Mouse (Mus musculus): ENCODE data around the gene Slc25a27.

Slc25a27 gene

DNA sequence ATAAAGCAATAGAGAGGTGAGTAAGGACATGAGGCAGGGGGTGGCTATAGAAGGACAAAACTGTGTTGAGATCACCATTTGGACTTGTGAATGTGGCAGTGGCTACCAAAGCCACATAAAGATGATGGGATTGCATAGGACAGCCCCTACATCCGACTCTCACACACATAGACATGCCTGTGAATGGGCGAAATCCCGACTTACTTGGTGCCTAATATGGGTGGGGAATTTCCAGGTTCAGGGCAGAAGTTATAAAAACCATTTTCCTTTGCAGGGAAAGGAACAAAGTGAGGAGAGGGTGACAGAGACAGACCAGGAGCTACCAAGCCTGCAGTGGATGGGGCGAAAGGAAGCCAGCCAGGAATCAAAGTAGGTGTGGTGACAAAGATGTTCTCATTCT, 29.9 kb downstream of the Slc25a27 start:
- H3K36me3 ChIP-seq (ENCODE audit: insufficient read depth, low read length) = no peaks in the 10 kb centered on the region
- no peaks in the 10 kb centered on the region for H3K9me3 ChIP-seq (ENCODE audit: low read length)
- H3K4me1 ChIP-seq (replicated peaks; ENCODE audit: low read depth, low read length) = peaks cover 5% of the 10 kb centered on the region
- no peak for TF ChIP-seq NANOG (IDR thresholded peaks at IDR 0.05; ENCODE audit: borderline replicate concordance, low read length)
- TF ChIP-seq POU5F1 (IDR thresholded peaks at IDR 0.05; ENCODE audit: borderline replicate concordance, low read length) = no peak
- no peak for TF ChIP-seq CTCF (conservative IDR thresholded peaks at IDR 0.05; ENCODE audit: low read length)
- H3K4me3 ChIP-seq (replicated peaks; ENCODE audit: low read length) = no peak overlapping the region
- H3K27me3 ChIP-seq (ENCODE audit: insufficient read depth, low read length) = peaks cover 19% of the 10 kb centered on the region

DNA sequence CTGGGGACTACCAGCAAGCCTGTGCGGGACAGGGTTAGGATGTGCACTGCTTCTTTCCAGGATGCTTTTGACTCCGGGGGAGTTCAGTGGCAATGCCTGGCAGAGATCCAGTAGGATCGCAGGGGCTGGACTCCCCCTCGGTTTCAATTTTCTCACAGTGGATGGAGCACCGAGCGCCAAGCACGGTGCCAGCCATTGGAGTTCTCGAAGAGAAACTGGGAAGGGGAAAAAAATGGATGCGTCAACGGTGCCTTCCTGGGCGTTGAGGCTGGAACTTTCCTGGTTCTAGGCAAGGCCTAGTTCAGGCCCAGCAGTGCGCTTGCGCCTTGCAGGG, 36.6 kb downstream of the Slc25a27 start:
- no peaks in the 10 kb centered on the region for H3K36me3 ChIP-seq (ENCODE audit: insufficient read depth, low read length)
- TF ChIP-seq POU5F1 (IDR thresholded peaks at IDR 0.05; ENCODE audit: borderline replicate concordance, low read length) = no peak
- no peak for TF ChIP-seq NANOG (IDR thresholded peaks at IDR 0.05; ENCODE audit: borderline replicate concordance, low read length)
- TF ChIP-seq CTCF (conservative IDR thresholded peaks at IDR 0.05; ENCODE audit: low read length) = no peak
- H3K4me1 ChIP-seq (replicated peaks; ENCODE audit: low read depth, low read length) = peaks cover 16% of the 10 kb centered on the region
- no peaks in the 10 kb centered on the region for H3K9me3 ChIP-seq (ENCODE audit: low read length)
- H3K27me3 ChIP-seq (ENCODE audit: insufficient read depth, low read length) = peaks cover 84% of the 10 kb centered on the region
- H3K4me3 ChIP-seq (replicated peaks; ENCODE audit: low read length) = peak overlapping the region; percentile 77

DNA sequence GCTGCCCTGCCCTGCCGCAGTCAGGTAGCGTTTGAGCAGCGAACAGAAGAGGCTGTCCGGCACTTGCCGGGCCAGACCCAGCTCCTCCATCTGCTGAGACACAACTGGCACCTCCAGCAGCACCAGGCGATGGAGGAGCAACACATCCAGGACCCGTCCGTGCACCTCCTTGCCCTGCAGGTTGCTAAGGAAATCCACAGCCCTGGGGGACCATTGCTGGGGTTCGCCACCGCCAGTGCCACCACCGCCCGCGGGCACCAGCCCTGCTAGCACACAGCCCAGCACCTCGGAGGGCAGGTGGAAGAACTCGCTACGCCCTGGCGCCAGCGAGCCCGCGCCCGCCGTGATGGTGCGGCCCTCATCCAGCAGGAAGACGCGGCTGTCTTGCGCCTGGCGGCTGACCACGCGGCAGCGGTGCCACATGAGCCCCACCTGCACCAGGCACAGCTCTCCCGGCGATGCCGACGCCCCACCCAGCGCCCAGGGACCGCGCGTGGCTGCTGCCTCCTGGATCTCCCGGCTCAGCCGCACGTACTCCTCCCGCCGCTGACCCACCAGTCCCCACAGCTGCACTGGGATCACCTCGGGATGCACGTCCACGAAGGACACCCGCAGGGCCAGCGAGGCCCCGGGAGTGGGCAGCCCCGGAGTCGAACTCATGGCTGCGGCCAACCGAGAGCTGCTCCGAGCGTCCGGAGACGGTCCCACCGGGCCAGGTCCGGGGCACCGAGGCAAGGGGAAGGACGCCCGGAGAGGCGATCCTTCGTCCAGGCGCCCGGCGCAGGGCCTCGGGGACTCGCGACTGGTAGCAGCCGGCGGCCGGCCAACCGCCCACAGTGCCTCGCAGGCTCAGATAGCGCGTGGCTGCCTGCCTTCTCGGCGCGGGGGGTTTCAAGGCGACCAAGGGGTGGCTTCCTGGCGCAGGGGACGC, 37.3 kb downstream of the Slc25a27 start, which contains the start of gene Tdrd6:
Gene Tdrd6, minus strand, starts transcription at position 804 of the 931 bp plus-strand sequence.
- no peaks in the 10 kb centered on the region for H3K36me3 ChIP-seq (ENCODE audit: insufficient read depth, low read length)
- peak within 1 kb of the TSS; percentile 77 for H3K4me3 ChIP-seq (replicated peaks; ENCODE audit: low read length)
- H3K27me3 ChIP-seq (ENCODE audit: insufficient read depth, low read length) = peaks cover 91% of the 10 kb centered on the region
- TF ChIP-seq NANOG (IDR thresholded peaks at IDR 0.05; ENCODE audit: borderline replicate concordance, low read length) (no peak), POU5F1 (IDR thresholded peaks at IDR 0.05; ENCODE audit: borderline replicate concordance, low read length) (no peak), CTCF (conservative IDR thresholded peaks at IDR 0.05; ENCODE audit: low read length) (no peak)
- H3K9me3 ChIP-seq (ENCODE audit: low read length) = no peaks in the 10 kb centered on the region
- H3K4me1 ChIP-seq (replicated peaks; ENCODE audit: low read depth, low read length) = peaks cover 16% of the 10 kb centered on the region

DNA sequence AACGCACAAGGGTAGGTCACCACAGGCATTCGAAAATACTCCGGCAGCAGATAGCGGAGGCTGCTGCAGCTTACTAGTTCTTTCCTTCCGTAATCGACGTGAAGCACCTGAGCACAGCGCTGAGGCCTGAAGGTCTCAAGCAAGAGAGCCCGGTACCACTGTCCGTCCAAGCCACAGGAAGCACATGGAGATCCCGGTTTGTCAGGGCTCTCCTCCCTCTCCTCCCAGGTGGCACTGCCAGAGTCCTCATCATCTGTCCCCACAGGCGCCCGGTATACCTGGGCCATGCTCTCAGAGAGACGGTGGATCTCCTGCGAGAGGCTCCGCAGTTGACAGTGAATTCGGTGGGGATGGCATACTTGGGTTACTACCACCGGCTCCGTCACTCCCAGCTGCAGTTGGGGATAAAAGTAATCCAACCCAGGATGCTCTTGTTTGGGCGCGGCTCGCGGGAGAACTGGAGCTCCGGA, 38.0 kb downstream of the Slc25a27 start:
- H3K27me3 ChIP-seq (ENCODE audit: insufficient read depth, low read length) = peaks cover 88% of the 10 kb centered on the region
- TF ChIP-seq NANOG (IDR thresholded peaks at IDR 0.05; ENCODE audit: borderline replicate concordance, low read length) (no peak), CTCF (conservative IDR thresholded peaks at IDR 0.05; ENCODE audit: low read length) (no peak), POU5F1 (IDR thresholded peaks at IDR 0.05; ENCODE audit: borderline replicate concordance, low read length) (no peak)
- H3K4me1 ChIP-seq (replicated peaks; ENCODE audit: low read depth, low read length) = peaks cover 16% of the 10 kb centered on the region
- no peaks in the 10 kb centered on the region for H3K9me3 ChIP-seq (ENCODE audit: low read length)
- no peaks in the 10 kb centered on the region for H3K36me3 ChIP-seq (ENCODE audit: insufficient read depth, low read length)
- H3K4me3 ChIP-seq (replicated peaks; ENCODE audit: low read length) = peak overlapping the region; percentile 77

DNA sequence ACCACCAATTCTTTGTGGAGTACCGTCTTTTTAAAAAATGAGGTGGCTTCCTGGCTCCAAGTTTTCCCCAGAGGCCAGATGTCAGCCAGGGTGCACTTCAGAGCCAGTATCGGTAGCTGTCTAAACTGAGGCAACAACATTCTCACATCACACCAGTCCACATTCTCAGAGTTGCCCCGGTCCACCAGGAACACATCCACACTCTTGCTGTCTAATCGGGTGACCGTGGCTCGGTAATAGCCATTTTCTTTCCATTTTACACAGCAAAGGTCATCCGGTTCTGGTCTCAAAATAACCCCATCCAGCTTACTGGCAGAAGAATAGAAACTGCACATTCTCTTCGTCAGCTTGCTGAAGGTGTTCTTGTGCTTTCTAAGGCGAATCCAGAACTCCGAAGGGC, 38.8 kb downstream of the Slc25a27 start:
- Histone ChIP-seq H3K36me3 (ENCODE audit: insufficient read depth, low read length) (no peaks in the 10 kb centered on the region), H3K27me3 (ENCODE audit: insufficient read depth, low read length) (peaks cover 83% of the 10 kb centered on the region), H3K4me1 (replicated peaks; ENCODE audit: low read depth, low read length) (peaks cover 16% of the 10 kb centered on the region), H3K9me3 (ENCODE audit: low read length) (no peaks in the 10 kb centered on the region), H3K4me3 (replicated peaks; ENCODE audit: low read length) (no peak overlapping the region)
- TF ChIP-seq NANOG (IDR thresholded peaks at IDR 0.05; ENCODE audit: borderline replicate concordance, low read length) = no peak
- TF ChIP-seq CTCF (conservative IDR thresholded peaks at IDR 0.05; ENCODE audit: low read length) = no peak
- no peak for TF ChIP-seq POU5F1 (IDR thresholded peaks at IDR 0.05; ENCODE audit: borderline replicate concordance, low read length)

DNA sequence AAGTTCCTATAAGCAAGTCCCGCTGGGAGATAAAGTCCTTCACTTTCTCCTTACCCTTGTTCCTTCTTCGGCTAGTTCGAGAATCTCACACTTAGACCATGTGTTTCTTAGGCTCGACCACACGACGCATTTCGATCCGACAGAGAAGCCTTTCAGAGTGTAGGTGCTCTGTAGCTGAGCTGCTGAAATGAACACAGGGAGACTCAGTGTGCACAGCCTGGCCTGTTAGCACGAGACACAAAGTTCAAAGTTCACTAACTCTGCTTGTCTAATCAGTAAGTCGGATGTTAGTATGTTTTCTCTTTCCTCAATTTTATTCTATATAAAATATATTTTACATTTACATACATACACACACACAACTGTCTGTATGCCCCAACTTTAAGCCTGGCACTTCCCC, 44.9 kb downstream of the Slc25a27 start:
- H3K4me1 ChIP-seq (replicated peaks; ENCODE audit: low read depth, low read length) = no peaks in the 10 kb centered on the region
- no peaks in the 10 kb centered on the region for H3K36me3 ChIP-seq (ENCODE audit: insufficient read depth, low read length)
- H3K27me3 ChIP-seq (ENCODE audit: insufficient read depth, low read length) = peaks cover 36% of the 10 kb centered on the region
- peaks cover 12% of the 10 kb centered on the region; the same call in 1 of the 2 replicates for H3K9me3 ChIP-seq (ENCODE audit: low read length)
- TF ChIP-seq NANOG (IDR thresholded peaks at IDR 0.05; ENCODE audit: borderline replicate concordance, low read length) (no peak), CTCF (conservative IDR thresholded peaks at IDR 0.05; ENCODE audit: low read length) (no peak), POU5F1 (IDR thresholded peaks at IDR 0.05; ENCODE audit: borderline replicate concordance, low read length) (no peak)
- H3K4me3 ChIP-seq (replicated peaks; ENCODE audit: low read length) = no peak overlapping the region

DNA sequence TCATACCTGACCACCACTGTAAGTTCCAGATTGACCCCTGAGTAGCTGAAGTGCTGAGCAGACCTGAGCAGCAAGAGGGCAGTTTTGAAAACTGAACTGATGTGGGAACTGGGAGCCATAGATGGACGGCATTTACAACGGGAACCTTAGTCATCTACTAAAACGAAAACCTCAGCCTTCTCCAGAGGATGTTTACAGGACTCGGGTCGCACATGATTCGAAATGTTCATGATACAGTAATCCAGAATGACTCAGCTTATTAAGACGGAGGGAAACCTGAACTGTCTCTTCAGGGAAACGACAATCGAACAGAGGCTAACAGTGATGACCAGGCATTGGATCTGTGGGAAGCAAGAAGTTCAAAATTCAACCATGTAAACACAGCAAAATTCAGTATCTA, 47.9 kb downstream of the Slc25a27 start:
- TF ChIP-seq NANOG (IDR thresholded peaks at IDR 0.05; ENCODE audit: borderline replicate concordance, low read length) = no peak
- TF ChIP-seq CTCF (conservative IDR thresholded peaks at IDR 0.05; ENCODE audit: low read length) = no peak
- no peak for TF ChIP-seq POU5F1 (IDR thresholded peaks at IDR 0.05; ENCODE audit: borderline replicate concordance, low read length)

DNA sequence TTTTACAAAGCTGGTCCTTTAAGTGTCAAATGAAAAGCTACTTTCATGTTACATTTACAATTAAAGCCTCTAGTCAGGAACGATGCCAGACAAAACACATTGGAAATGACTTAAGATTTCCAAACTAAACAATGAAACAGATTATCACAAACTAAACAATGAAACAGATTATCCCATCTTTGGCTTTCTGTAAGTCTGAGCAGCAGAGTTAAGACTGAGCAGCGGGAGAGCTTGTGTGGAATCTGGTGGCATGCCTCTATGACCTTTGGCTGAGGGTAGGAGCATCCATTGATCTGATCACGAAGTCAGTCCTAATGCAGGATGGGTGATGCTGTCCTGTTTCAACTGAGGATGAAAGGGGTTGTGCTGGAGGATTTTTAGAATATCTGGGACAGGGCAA, 54.8 kb downstream of the Slc25a27 start:
- no peak overlapping the region for H3K4me3 ChIP-seq (replicated peaks; ENCODE audit: low read length)
- H3K27me3 ChIP-seq (ENCODE audit: insufficient read depth, low read length) = no peaks in the 10 kb centered on the region; the same call in 1 of the 2 replicates
- no peaks in the 10 kb centered on the region for H3K4me1 ChIP-seq (replicated peaks; ENCODE audit: low read depth, low read length)
- no peaks in the 10 kb centered on the region for H3K36me3 ChIP-seq (ENCODE audit: insufficient read depth, low read length)
- TF ChIP-seq CTCF (conservative IDR thresholded peaks at IDR 0.05; ENCODE audit: low read length) = no peak
- TF ChIP-seq NANOG (IDR thresholded peaks at IDR 0.05; ENCODE audit: borderline replicate concordance, low read length) = no peak
- no peak for TF ChIP-seq POU5F1 (IDR thresholded peaks at IDR 0.05; ENCODE audit: borderline replicate concordance, low read length)
- no peaks in the 10 kb centered on the region for H3K9me3 ChIP-seq (ENCODE audit: low read length)

More for the DNA sequence above, 47.9 kb downstream of the Slc25a27 start:
- peaks cover 12% of the 10 kb centered on the region; the same call in 1 of the 2 replicates for H3K9me3 ChIP-seq (ENCODE audit: low read length)
- H3K27me3 ChIP-seq (ENCODE audit: insufficient read depth, low read length) = peaks cover 11% of the 10 kb centered on the region; the same call in 1 of the 2 replicates
- no peaks in the 10 kb centered on the region for H3K4me1 ChIP-seq (replicated peaks; ENCODE audit: low read depth, low read length)
- no peak overlapping the region for H3K4me3 ChIP-seq (replicated peaks; ENCODE audit: low read length)
- no peaks in the 10 kb centered on the region for H3K36me3 ChIP-seq (ENCODE audit: insufficient read depth, low read length)
